Mouse (Mus musculus) lung, embryonic 14.5 days (tissue): ENCODE measurements at regions not wholly inside any gene's neighbourhood (a gene's known extent, or its start where the extent isn't known, plus 50 kb on each side); places are given as distances from the start of the nearest gene placed in this dataset.

Experiments used
- ATAC-seq: fragments of 200-750 bp; cut with Nextera tagmentation; 2 replicates; pipeline ENCODE4 v1.8.0; 2017; ENCODE audit warnings: mild to moderate bottlenecking, moderate TSS enrichment, moderate library complexity; ENCODE audit not compliant: insufficient read depth
- DNase-seq: peaks from one replicate; pipeline ENCODE4 v3.0.0-alpha.2; 2015
- H3K27ac ChIP-seq: fragments of 300-500 bp; sonication (generic); 2 replicates; pipeline ENCODE4 v1.5.1; 2014; ENCODE audit warnings: low read depth, mild to moderate bottlenecking, moderate library complexity
- H3K27me3 ChIP-seq: fragments of 300-500 bp; sonication (generic); 2 replicates; pipeline ENCODE4 v1.6.1; 2014; ENCODE audit warnings: low read length, control low read depth; ENCODE audit not compliant: insufficient read depth
- H3K36me3 ChIP-seq: fragments of 300-500 bp; sonication (generic); 2 replicates; pipeline ENCODE4 v1.6.1; 2014; ENCODE audit warnings: control low read depth; ENCODE audit not compliant: insufficient read depth
- H3K4me1 ChIP-seq: fragments of 300-500 bp; sonication (generic); 2 replicates; pipeline ENCODE4 v1.6.1; 2014; ENCODE audit warnings: antibody characterized with exemption, control low read depth; ENCODE audit not compliant: insufficient read depth
- H3K4me2 ChIP-seq: fragments of 300-500 bp; sonication (generic); 2 replicates; pipeline ENCODE4 v1.6.1; 2014; ENCODE audit warnings: mild to moderate bottlenecking
- H3K4me3 ChIP-seq: fragments of 300-500 bp; sonication (generic); 2 replicates; pipeline ENCODE4 v1.5.1; 2014; ENCODE audit warnings: low read depth, low read length
- H3K9ac ChIP-seq: fragments of 300-500 bp; sonication (generic); 2 replicates; pipeline ENCODE4 v1.6.1; 2014
- H3K9me3 ChIP-seq: fragments of 300-500 bp; sonication (generic); 2 replicates; pipeline ENCODE4 v1.6.1; 2016; ENCODE audit warnings: low read depth, low read length, control low read depth
- CTCF ChIP-seq: IDR thresholded peaks from 2 replicates; pipeline ENCODE4 v1.5.1; 2016; ENCODE audit warnings: antibody characterized with exemption, low read depth
- WGBS: fragments of 180-500 bp; shearing (Covaris S2); extraction: QIAGEN DNeasy Blood & Tissue Kit; methylation state at CpG from one replicate; pipeline ENCODE4 v1.1.7; 2014; 5-methylcytosine and 5-hydroxymethylcytosine counted together

- TF ChIP-seq CTCF, result no peak
- WGBS, result 75% methylated on average over 4 of the region's 4 CpGs
- no peak overlapping the region for H3K27ac ChIP-seq
These were observed 800.0 kb downstream of the 5730522E02Rik start for GRCm38 (mm10) chr11:25410403-25411090.

GRCm38 (mm10) chr11:25391649-25392048 is 818.9 kb downstream of the 5730522E02Rik start:
- no peak for ATAC-seq
- no peak for TF ChIP-seq CTCF

More at GRCm38 (mm10) chr11:25410403-25411090, 800.0 kb downstream of the 5730522E02Rik start:
- DNase-seq, result no peak
- Histone ChIP-seq H3K4me3 (no peak overlapping the region), H3K9me3 (no peaks in the 10 kb centered on the region), H3K9ac (no peak overlapping the region), H3K27me3 (no peaks in the 10 kb centered on the region), H3K4me2 (no peak overlapping the region), H3K36me3 (no peaks in the 10 kb centered on the region), H3K4me1 (no peaks in the 10 kb centered on the region)
- no peak for ATAC-seq

GRCm38 (mm10) chr11:25367111-25367510 is 843.5 kb downstream of the 5730522E02Rik start:
- Histone ChIP-seq H3K9me3 (no peaks in the 10 kb centered on the region), H3K4me2 (no peak overlapping the region), H3K27ac (no peak overlapping the region), H3K4me1 (no peaks in the 10 kb centered on the region), H3K9ac (no peak overlapping the region), H3K36me3 (no peaks in the 10 kb centered on the region), H3K27me3 (no peaks in the 10 kb centered on the region), H3K4me3 (no peak overlapping the region)
- TF ChIP-seq CTCF, result no peak
- 65% methylated on average over 2 of the region's 2 CpGs for WGBS
- DNase-seq (no peak), ATAC-seq (no peak)

More at GRCm38 (mm10) chr11:25391649-25392048, 818.9 kb downstream of the 5730522E02Rik start:
- Histone ChIP-seq H3K4me2 (no peak overlapping the region), H3K4me1 (no peaks in the 10 kb centered on the region), H3K9ac (no peak overlapping the region), H3K27me3 (no peaks in the 10 kb centered on the region), H3K4me3 (no peak overlapping the region), H3K36me3 (no peaks in the 10 kb centered on the region), H3K9me3 (no peaks in the 10 kb centered on the region), H3K27ac (no peak overlapping the region)
- 47% methylated on average over 2 of the region's 2 CpGs for WGBS
- DNase-seq, result no peak

GRCm38 (mm10) chr11:25365433-25365832 is 845.1 kb downstream of the 5730522E02Rik start:
- H3K9ac ChIP-seq, result no peak overlapping the region
- no peak for DNase-seq
- no peak overlapping the region for H3K27ac ChIP-seq
- 36% methylated on average over 6 of the region's 6 CpGs for WGBS
- peak; percentile 52; the same call in 1 of the 2 replicates for ATAC-seq
- TF ChIP-seq CTCF, result no peak
- H3K27me3 ChIP-seq, result no peaks in the 10 kb centered on the region
- no peaks in the 10 kb centered on the region for H3K4me1 ChIP-seq
- no peaks in the 10 kb centered on the region for H3K9me3 ChIP-seq
- H3K36me3 ChIP-seq, result no peaks in the 10 kb centered on the region
- no peak overlapping the region for H3K4me3 ChIP-seq
- H3K4me2 ChIP-seq, result no peak overlapping the region

- Histone ChIP-seq H3K36me3 (no peaks in the 10 kb centered on the region), H3K4me3 (no peak overlapping the region), H3K4me1 (peaks cover 8% of the 10 kb centered on the region; the same call in 1 of the 2 replicates), H3K9me3 (no peaks in the 10 kb centered on the region), H3K27ac (no peak overlapping the region), H3K27me3 (no peaks in the 10 kb centered on the region), H3K4me2 (no peak overlapping the region), H3K9ac (no peak overlapping the region)
- no peak for ATAC-seq
- WGBS, result 82% methylated on average over 1 of the region's 1 CpGs
- TF ChIP-seq CTCF, result no peak
- no peak for DNase-seq
These were observed 850.8 kb downstream of the 5730522E02Rik start for GRCm38 (mm10) chr11:25359723-25360122.

GRCm38 (mm10) chr11:25357717-25358411 is 852.7 kb downstream of the 5730522E02Rik start:
- ATAC-seq (peak; percentile 78; the same call in 1 of the 2 replicates), DNase-seq (peak; percentile 42)
- Histone ChIP-seq H3K27ac (no peak overlapping the region), H3K4me3 (peak overlapping the region; percentile 28; the same call in 1 of the 2 replicates), H3K9ac (peak overlapping the region; percentile 23; the same call in 1 of the 2 replicates), H3K9me3 (no peaks in the 10 kb centered on the region), H3K4me1 (peaks cover 8% of the 10 kb centered on the region; the same call in 1 of the 2 replicates), H3K27me3 (no peaks in the 10 kb centered on the region), H3K4me2 (peak overlapping the region; percentile 66), H3K36me3 (no peaks in the 10 kb centered on the region)
- no peak for TF ChIP-seq CTCF
- 10% methylated on average over 10 of the region's 10 CpGs for WGBS
